Mouse (Mus musculus) common myeloid progenitor, adult 5-6 weeks (primary cell): ENCODE measurements around the gene Myo6. TPM values are rescaled to one million over a fixed set of nuclear protein-coding genes. Genes with fewer than 3 reads are reported as not detected.
A peak's percentile ranks its signal among the peaks of the same experiment; 100 is the strongest.

Source experiments
- ATAC-seq: replicated peaks from 2 replicates; pipeline ENCODE4 v1.8.0; 2016; ENCODE audit warnings: low read depth, mild to moderate bottlenecking, moderate TSS enrichment, inconsistent platforms; ENCODE audit not compliant: poor library complexity, severe bottlenecking
- total RNA-seq: library from RNA; stranded (forward); fragments of 200-1000, 187-1606 nt; gene quantifications from 2 replicates; pipeline ENCODE4 v1.2.3, GENCODE M21; 2017

The Myo6 gene
- total RNA-seq, 1 experiment from 2014 or later, result 6.8 TPM

- ATAC-seq, result peak; percentile 10; the same call in 1 of the 2 replicates
Measured at GRCm38 (mm10) chr9:80341756-80342155, 176.9 kb downstream of the Myo6 start.

DNA sequence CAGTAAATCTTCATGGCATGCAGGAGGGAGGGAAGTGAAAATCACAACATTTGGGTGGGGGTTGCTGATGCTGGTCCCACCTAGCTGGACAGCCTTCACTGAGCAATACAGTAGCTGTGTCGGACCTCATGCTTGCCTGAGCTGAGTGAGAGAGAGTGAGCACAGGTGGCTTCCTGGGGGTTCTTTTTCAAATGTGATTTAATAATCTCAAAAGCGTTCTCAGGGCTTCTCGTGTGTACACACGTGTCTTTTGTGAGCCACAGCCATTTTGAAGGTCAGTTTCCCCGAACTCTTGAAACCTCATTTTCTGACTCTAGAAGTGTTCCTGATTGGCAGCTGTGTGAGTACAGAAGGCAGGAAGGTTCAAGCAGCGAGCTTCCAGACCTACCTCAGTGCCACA lies 177.7 kb downstream of the Myo6 start:
- no peak for ATAC-seq

DNA sequence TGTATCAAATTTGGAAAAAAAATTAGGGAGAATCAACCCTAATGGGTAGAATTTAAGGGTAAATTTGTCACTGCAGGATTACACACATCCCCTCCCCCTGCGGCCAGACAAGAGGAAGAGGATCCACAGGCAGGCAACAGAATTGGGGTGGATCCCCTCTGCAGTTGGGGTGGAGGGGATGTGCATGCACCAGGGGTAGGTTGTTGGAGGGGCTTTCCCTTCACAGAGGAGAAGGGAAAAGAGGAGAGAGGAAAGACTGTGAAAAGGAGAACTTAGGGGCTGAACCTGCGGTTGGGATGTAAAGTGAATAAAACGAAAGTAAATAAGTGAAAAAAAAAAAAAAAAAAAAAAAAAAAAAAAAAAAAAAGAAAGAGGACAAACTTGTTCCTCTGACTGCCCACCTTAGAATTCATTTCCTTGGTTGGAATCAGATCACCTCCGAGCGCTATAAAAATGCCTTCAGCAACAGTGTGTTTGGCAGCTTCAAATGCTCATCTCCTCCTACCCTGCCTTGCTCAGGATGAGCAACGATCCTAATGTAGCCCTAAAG lies 179.7 kb downstream of the Myo6 start:
- ATAC-seq, result peak; percentile 91

- ATAC-seq, result no peak
Measured at GRCm38 (mm10) chr9:80351295-80351677, 186.5 kb downstream of the Myo6 start.

DNA sequence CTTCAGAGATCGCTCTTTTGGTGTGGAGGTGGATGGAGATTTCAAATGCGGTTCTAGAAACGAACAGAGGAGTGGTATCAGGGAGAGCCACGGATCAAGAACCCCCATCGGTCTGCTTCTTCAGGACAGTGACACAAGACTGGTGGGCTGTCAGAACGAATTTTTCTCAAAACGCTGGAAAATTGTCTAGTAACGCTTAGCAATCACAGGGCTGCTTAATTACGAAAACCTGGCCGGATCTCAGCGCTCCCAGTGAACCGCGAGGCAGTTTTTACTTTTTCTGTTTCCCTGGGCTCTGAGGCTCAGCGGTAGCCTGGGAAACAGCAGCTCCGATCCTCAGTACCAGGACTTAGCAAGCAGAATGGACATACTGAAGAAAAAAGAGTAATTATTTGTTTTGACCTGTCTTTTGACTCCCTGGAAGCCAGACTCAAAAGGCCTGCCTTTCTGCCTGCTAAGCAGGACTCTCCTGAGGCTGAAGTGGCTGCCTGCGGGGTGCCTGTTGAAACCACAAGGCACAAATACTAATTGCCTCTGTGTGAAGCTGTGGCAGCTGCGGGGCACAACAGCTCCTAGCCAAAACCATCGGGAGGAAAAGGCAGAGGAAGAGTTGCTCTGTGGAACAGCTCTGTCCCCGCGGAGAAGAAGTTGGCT lies 187.0 kb downstream of the Myo6 start:
- no peak for ATAC-seq

GRCm38 (mm10) chr9:80360063-80360462 lies 195.2 kb downstream of the Myo6 start:
- no peak for ATAC-seq

Other genes starting within 250 kb of the Myo6 start
- gene Filip1, start 152.2 kb upstream of the Myo6 start, total RNA-seq, result 0.34 and 0.46 TPM in 2 replicates
- gene Senp6, start 98.1 kb upstream of the Myo6 start, total RNA-seq, result 203 and 226 TPM in 2 replicates